Mouse (Mus musculus): ENCODE measurements around the gene Mpc1.
"Not testable (repeated sequence)": the region's sequence is repeated elsewhere in the genome, so short reads cannot be mapped to it uniquely, and the experiment has no call there.

Mpc1 gene

DNA sequence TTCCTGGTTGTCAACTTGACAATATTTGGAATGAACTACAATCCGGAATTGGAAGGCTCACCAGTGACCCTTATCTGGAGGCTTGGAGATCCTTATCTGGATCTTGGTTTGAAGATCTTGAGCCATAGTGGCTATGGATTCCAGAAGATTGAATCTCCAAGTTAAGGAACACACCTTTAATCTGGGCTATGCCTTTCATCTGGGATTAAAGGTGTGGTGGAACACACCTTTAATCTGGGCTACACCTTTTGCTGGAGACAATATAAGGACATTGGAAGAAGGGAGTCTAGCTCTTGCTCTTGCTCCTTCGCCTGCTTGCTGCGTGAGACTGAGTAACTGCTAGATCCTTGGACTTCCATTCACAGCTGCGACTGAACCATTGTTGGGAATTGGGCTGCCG lies 54.5 kb downstream of the Mpc1 start, which contains the start of gene Prr18:
TSS of gene Prr18 (plus strand) at position 301 of the 400 bp plus-strand sequence.
- not testable (repeated sequence) for DNase-seq (ENCODE audit: low read depth, low spot score); H3K27me3 ChIP-seq (ENCODE audit: control insufficient read depth, insufficient read depth, low read length, poor library complexity, severe bottlenecking); H3K36me3 ChIP-seq (ENCODE audit: control insufficient read depth, insufficient read depth, low read length, poor library complexity, severe bottlenecking)

DNA sequence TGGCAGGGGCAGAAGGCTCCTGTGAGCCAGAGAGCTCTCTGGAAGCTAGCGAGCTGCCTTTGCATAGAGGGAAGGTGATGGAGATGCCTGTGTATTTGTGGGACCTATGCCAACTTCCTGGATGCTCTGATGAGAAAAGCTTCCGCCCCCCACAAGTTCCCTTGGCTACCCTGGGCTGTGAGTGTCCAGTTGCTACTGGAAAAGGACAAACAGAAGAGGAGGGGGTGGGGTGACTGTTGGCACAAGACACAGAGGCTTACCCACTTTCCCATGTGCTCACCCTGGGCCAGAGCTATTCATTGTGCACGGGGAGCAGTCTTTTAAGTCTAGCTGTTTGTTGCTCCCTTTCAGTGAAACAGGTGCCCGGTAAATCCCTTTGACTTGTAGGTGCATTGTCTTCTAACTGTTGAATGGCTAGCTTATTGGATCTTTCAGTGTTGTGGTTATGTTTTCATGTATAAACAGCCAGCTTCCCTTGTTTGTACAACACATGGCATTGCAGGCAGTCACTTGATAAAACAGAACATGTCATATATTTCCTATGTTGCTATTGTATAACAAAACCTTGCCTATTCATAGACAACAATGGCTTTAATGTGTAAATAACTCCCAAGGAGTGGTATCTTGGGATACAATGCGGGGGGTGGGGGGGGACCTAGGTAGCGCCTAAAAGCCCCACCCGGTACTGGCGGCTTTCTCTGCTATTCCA lies 57.1 kb downstream of the Mpc1 start:
- no peak for DNase-seq (ENCODE audit: low read depth, low spot score)
- H3K27me3 ChIP-seq (ENCODE audit: control insufficient read depth, insufficient read depth, low read length, poor library complexity, severe bottlenecking): no peaks in the 10 kb centered on the region; the same call in 1 of the 2 replicates
- no peaks in the 10 kb centered on the region for H3K36me3 ChIP-seq (ENCODE audit: control insufficient read depth, insufficient read depth, low read length, poor library complexity, severe bottlenecking)

DNA sequence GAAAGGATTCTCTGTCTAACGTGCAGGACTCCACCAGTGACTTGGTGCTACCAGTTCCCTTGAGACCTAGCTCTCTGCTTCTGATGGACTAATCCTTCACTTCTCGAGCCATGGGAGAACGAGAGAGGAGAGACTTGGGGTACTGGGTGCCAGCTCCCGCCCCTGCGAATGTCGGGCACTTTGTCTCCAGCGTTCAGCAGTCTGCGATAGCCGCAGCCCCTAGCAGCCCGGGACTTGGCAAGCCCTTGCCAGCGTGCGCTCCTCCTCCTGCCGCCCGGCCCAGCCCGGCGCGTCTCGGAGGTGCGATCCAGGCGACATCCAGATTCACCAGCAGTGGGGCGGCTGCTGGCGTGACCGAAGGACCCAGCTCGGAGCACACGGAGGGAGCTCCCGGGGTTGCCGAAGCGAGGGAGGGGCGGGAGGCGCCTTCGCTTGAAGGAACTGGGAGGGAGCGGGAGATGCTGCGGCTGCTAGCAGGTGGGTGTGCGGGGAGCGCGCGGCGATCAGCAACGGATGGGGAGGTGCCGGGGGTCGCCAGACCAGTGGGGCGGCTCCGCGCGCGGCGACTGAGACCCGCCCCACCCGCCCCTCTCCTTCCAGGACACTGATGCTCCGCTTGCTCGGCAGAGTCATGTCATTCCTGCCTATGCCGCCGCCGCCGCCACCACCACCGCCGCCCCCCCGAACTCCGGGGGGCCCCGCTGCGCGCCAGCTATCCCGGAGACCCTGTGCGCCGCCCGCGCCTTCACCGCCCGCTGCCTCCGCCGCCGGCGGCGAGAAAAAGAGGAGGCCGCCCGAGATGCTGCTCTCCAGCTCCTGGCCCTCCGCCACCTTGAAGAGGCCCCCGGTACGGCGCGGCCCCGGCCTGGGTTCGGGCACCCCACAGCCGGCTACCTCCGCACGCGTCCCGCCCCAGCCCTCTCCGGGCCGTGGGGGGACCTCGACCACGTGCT lies 58.0 kb downstream of the Mpc1 start:
- no peaks in the 10 kb centered on the region for H3K36me3 ChIP-seq (ENCODE audit: control insufficient read depth, insufficient read depth, low read length, poor library complexity, severe bottlenecking)
- no peaks in the 10 kb centered on the region; the same call in 1 of the 2 replicates for H3K27me3 ChIP-seq (ENCODE audit: control insufficient read depth, insufficient read depth, low read length, poor library complexity, severe bottlenecking)
- DNase-seq (ENCODE audit: low read depth, low spot score): peak; percentile 12

DNA sequence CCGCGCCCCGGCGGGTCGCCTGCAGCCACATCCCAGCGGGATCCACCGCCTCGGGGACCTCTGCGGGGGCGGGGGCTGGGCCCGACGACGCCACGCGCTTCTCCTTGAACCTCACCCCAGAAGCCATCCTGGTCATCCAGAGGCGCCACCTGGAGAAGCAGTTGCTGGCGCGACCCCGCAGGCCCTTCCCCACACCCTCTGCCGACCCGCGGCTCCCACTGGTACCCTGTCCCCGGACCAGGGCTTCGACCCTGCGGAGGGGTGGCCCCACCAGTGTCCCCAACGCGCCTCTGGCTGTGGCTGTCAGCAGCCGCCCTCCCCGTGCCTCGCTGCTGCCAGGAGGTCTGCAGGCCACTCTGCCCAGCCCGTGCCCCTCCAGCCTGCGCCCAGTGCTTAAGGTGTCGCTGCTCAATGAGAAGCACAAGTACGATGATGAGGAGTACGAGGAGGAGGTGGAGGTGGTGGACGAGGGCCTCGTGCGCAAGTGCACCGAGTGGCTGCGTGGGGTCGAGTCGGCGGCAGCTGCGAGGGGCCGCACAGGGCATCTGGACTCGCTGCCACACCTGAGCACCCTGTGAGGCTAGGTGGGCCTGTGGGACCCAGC lies 58.8 kb downstream of the Mpc1 start:
- H3K27me3 ChIP-seq (ENCODE audit: control insufficient read depth, insufficient read depth, low read length, poor library complexity, severe bottlenecking): no peaks in the 10 kb centered on the region; the same call in 1 of the 2 replicates
- no peak for DNase-seq (ENCODE audit: low read depth, low spot score)
- no peaks in the 10 kb centered on the region for H3K36me3 ChIP-seq (ENCODE audit: control insufficient read depth, insufficient read depth, low read length, poor library complexity, severe bottlenecking)

DNA sequence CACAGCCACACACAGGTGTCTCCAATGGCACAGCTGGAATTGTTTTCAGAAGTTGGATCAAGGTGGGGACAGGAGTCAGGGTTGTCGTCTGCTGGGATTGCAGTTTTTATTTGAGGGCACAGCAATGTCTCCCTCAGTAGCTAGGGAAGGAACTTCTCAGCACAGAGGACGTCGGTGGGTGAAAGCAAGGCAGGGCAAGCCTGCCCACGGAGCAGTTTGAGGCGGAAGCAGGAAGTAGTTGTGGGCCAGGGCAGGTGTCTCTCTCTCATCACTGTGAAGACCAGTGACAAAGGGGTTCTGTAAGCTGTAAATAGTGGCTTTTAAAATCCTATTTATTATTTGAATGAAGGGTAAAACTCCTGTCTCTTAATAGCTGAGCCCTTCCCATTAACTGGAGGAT lies 60.0 kb downstream of the Mpc1 start:
- Histone ChIP-seq H3K36me3 (ENCODE audit: control insufficient read depth, insufficient read depth, low read length, poor library complexity, severe bottlenecking) (no peaks in the 10 kb centered on the region), H3K27me3 (ENCODE audit: control insufficient read depth, insufficient read depth, low read length, poor library complexity, severe bottlenecking) (no peaks in the 10 kb centered on the region; the same call in 1 of the 2 replicates)
- no peak for DNase-seq (ENCODE audit: low read depth, low spot score)

DNA sequence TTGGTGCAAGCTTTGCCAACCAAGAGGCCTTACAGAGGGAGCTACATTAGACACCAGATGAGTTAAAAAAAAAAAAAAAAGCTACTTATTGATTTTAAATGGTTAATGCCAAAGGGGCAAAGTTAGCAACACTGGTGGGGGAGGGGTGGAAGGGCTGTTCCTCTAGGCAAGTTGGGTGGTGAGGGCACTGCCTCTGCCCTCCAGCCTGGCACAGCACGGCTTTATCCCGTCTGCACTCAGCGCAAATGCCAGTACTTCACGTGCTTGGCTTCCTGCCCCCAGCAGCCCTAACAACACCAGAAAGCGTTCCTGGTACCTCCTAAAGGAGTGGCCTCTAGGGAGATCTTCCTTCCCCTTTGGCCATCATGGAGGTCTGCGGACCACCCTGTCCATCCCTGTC lies 60.7 kb downstream of the Mpc1 start:
- Histone ChIP-seq H3K36me3 (ENCODE audit: control insufficient read depth, insufficient read depth, low read length, poor library complexity, severe bottlenecking) (no peaks in the 10 kb centered on the region), H3K27me3 (ENCODE audit: control insufficient read depth, insufficient read depth, low read length, poor library complexity, severe bottlenecking) (no peaks in the 10 kb centered on the region; the same call in 1 of the 2 replicates)
- no peak for DNase-seq (ENCODE audit: low read depth, low spot score)
